8 mouse cellular contexts compared by ENCODE assay signal in the genomic region with DNA sequence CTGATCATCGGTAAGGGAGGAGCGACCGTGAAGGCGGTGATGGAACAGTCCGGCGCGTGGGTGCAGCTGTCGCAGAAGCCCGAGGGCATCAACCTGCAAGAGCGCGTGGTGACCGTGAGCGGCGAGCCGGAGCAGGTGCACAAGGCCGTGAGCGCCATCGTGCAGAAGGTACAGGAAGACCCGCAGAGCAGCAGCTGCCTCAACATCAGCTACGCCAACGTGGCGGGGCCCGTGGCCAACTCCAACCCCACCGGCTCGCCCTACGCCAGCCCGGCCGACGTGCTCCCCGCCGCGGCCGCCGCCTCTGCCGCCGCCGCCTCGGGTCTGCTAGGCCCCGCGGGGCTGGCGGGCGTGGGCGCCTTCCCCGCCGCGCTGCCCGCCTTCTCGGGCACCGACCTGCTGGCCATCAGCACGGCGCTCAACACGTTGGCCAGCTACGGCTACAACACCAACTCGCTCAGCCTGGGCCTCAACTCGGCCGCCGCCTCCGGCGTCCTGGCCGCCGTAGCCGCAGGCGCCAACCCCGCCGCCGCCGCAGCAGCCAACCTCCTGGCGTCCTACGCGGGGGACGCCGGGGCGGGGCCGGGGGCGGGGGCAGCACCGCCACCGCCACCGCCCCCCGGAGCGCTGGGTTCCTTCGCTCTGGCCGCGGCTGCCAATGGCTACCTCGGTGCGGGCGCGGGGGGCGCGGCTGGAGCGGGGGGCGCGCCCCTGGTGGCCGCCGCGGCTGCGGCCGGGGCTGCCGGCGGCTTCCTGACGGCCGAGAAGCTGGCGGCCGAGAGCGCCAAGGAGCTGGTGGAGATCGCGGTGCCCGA. TPM values are rescaled to one million over a fixed set of nuclear protein-coding genes. Genes with fewer than 3 reads are reported as not detected.
A peak's percentile ranks its signal among the peaks of the same experiment; 100 is the strongest.
DNase-seq lines count a peak whose midpoint lies in the region; ATAC-seq and TF ChIP-seq lines count a peak whose summit lies in the region.

No protein-coding gene starts in this region.

- peak; percentile 71 to 82 for DNase-seq in cerebellum, adult 18-20 months
- DNase-seq in forebrain, postnatal 0 days = peak; percentile 66
- DNase-seq in hindbrain, embryonic 11.5 days (ENCODE audit: low spot score) = peak; percentile 72
- peak; percentile 43 to 46 for DNase-seq in layer of hippocampus, postnatal 25 days (ENCODE audit: extremely low spot score in 1 of 2, low spot score in 1 of 2)
- peak; percentile 37 for DNase-seq in lung, postnatal 25 days (ENCODE audit: low spot score)
- DNase-seq in right cerebral cortex, adult 2 months (ENCODE audit: low spot score in 2 of 2) = peak; percentile 62 to 70

- H3K4me2 ChIP-seq in forebrain, postnatal 0 days (ENCODE audit: low read depth) = peak overlapping the region; percentile 56
- peak overlapping the region; percentile 84 for H3K4me2 ChIP-seq in hindbrain, embryonic 11.5 days (replicated peaks; ENCODE audit: low read depth, low read length)

- H3K27ac ChIP-seq in forebrain, postnatal 0 days (ENCODE audit: low read depth, low read length) = 0 out of 2 replicates have a peak overlapping the region, but pooled peaks have one; percentile 15
- H3K27ac ChIP-seq in hindbrain, embryonic 11.5 days (ENCODE audit: low read depth, low read length) = peak overlapping the region; percentile 79

- H3K36me3 ChIP-seq in erythroblast, embryonic 14.5 days (ENCODE audit: control insufficient read depth) = no peaks in the 10 kb centered on the region
- peaks cover 48% of the 10 kb centered on the region for H3K36me3 ChIP-seq in forebrain, postnatal 0 days (ENCODE audit: insufficient read depth)
- H3K36me3 ChIP-seq in hindbrain, embryonic 11.5 days (ENCODE audit: control insufficient read depth, insufficient read depth, low read length) = 0 out of 2 replicates have a peak, but pooled peaks cover under 1% of the 10 kb centered on the region

- ATAC-seq in erythroblast, adult 5-6 weeks (replicated peaks; ENCODE audit: low FRiP score, poor library complexity, severe bottlenecking) = no peak
- peak; percentile 32 for ATAC-seq in forebrain, postnatal 0 days
- ATAC-seq in hindbrain, embryonic 11.5 days (ENCODE audit: low FRiP score) = peak; percentile 50

- H3K9ac ChIP-seq in forebrain, postnatal 0 days = peak overlapping the region; percentile 48
- H3K9ac ChIP-seq in hindbrain, embryonic 11.5 days (ENCODE audit: low read depth, low read length) = peak overlapping the region; percentile 64

- H3K4me3 ChIP-seq in erythroblast, embryonic 14.5 days (replicated peaks) = peak overlapping the region; percentile 42
- H3K4me3 ChIP-seq in forebrain, postnatal 0 days (ENCODE audit: low read depth, low read length) = peak overlapping the region; percentile 28
- peak overlapping the region; percentile 35 for H3K4me3 ChIP-seq in hindbrain, embryonic 11.5 days (ENCODE audit: low read depth, low read length)

- H3K9me3 ChIP-seq in erythroblast, embryonic 14.5 days (ENCODE audit: control insufficient read depth, low read length) = peaks cover 7% of the 10 kb centered on the region; the same call in 1 of the 2 replicates
- no peaks in the 10 kb centered on the region for H3K9me3 ChIP-seq in forebrain, postnatal 0 days (ENCODE audit: low read length)
- no peaks in the 10 kb centered on the region for H3K9me3 ChIP-seq in hindbrain, embryonic 11.5 days (ENCODE audit: control insufficient read depth, low read length)

- 4% methylated on average over 93 of the region's 107 CpGs for WGBS in forebrain, postnatal 0 days
- under 1% methylated on average over 92 of the region's 107 CpGs for WGBS in hindbrain, embryonic 11.5 days

- no peaks in the 10 kb centered on the region; the same call in 1 of the 2 replicates for H3K4me1 ChIP-seq in erythroblast, embryonic 14.5 days (ENCODE audit: control insufficient read depth)
- H3K4me1 ChIP-seq in forebrain, postnatal 0 days (ENCODE audit: insufficient read depth) = peaks cover 8% of the 10 kb centered on the region; the same call in 1 of the 2 replicates
- H3K4me1 ChIP-seq in hindbrain, embryonic 11.5 days (replicated peaks; ENCODE audit: control insufficient read depth, insufficient read depth, low read length) = peaks cover 20% of the 10 kb centered on the region

- H3K27me3 ChIP-seq in erythroblast, embryonic 14.5 days (ENCODE audit: control insufficient read depth) = peaks cover 79% of the 10 kb centered on the region
- no peaks in the 10 kb centered on the region for H3K27me3 ChIP-seq in forebrain, postnatal 0 days (ENCODE audit: insufficient read depth, low read length)
- peaks cover 15% of the 10 kb centered on the region for H3K27me3 ChIP-seq in hindbrain, embryonic 11.5 days (ENCODE audit: control insufficient read depth, insufficient read depth, low read length)

- peak; percentile 14; the same call in 1 of the 2 replicates for TF ChIP-seq CTCF in forebrain, postnatal 0 days (IDR thresholded peaks at IDR 0.05; ENCODE audit: low read depth)

RNA-seq across cellular contexts. Expression of a gene that starts 29.4 kb away (rescaled TPM):
- not detected in 2 replicates for polyA plus RNA-seq in erythroblast, embryonic 14.5 days (2012)
- not detected in 2 replicates for total RNA-seq in erythroblast, adult 5-6 weeks (2015; ENCODE audit: low replicate concordance)
- total RNA-seq in erythroblast, adult 5-6 weeks (2017; ENCODE audit: low replicate concordance) = not detected in 2 replicates
- total RNA-seq in forebrain, postnatal 0 days (2014; rRNA removed) = 1.5 and 2.0 TPM in 2 replicates
- 0.49 and 0.76 TPM in 2 replicates for polyA plus RNA-seq in forebrain, postnatal 0 days (2015; fragmentation: Nextera tagmentation; extraction: Ambion mirVana)
- 0.46 TPM in 1 of 2 replicates, not detected in the other for polyA plus RNA-seq in hindbrain, embryonic 11.5 days (2014; fragmentation: Nextera tagmentation; extraction: Ambion mirVana)
- total RNA-seq in layer of hippocampus, postnatal 25 days (2021) = under 1 TPM; 0.17 to 0.70 TPM

RNA-seq across cellular contexts. Expression of a gene that starts 32.1 kb away (rescaled TPM):
- polyA plus RNA-seq in erythroblast, embryonic 14.5 days (2012) = not detected in 2 replicates
- total RNA-seq in erythroblast, adult 5-6 weeks (2015; ENCODE audit: low replicate concordance) = not detected in 2 replicates
- not detected in 2 replicates for total RNA-seq in erythroblast, adult 5-6 weeks (2017; ENCODE audit: low replicate concordance)
- total RNA-seq in forebrain, postnatal 0 days (2014; rRNA removed) = 15.4 and 19.5 TPM in 2 replicates
- 7.2 and 11.4 TPM in 2 replicates for polyA plus RNA-seq in forebrain, postnatal 0 days (2015; fragmentation: Nextera tagmentation; extraction: Ambion mirVana)
- polyA plus RNA-seq in hindbrain, embryonic 11.5 days (2014; fragmentation: Nextera tagmentation; extraction: Ambion mirVana) = 12.7 and 18.0 TPM in 2 replicates
- 10 to 100 TPM; 69.2 to 93.3 TPM for total RNA-seq in layer of hippocampus, postnatal 25 days (2021)

RNA-seq across cellular contexts. Expression of a gene that starts 33.3 kb away (rescaled TPM):
- polyA plus RNA-seq in erythroblast, embryonic 14.5 days (2012) = 0.02 TPM in 1 of 2 replicates, not detected in the other
- total RNA-seq in erythroblast, adult 5-6 weeks (2015; ENCODE audit: low replicate concordance) = not detected in 2 replicates
- total RNA-seq in erythroblast, adult 5-6 weeks (2017; ENCODE audit: low replicate concordance) = 0.43 TPM in 1 of 2 replicates, not detected in the other
- total RNA-seq in forebrain, postnatal 0 days (2014; rRNA removed) = 12.3 and 13.9 TPM in 2 replicates
- polyA plus RNA-seq in forebrain, postnatal 0 days (2015; fragmentation: Nextera tagmentation; extraction: Ambion mirVana) = 3.8 and 4.3 TPM in 2 replicates
- 4.6 TPM in 2 replicates for polyA plus RNA-seq in hindbrain, embryonic 11.5 days (2014; fragmentation: Nextera tagmentation; extraction: Ambion mirVana)
- total RNA-seq in layer of hippocampus, postnatal 25 days (2021) = 10 to 100 TPM; 44.9 to 48.3 TPM

RNA-seq across cellular contexts. Expression of a gene that starts 46.1 kb away (rescaled TPM):
- 5.0 and 5.5 TPM in 2 replicates for polyA plus RNA-seq in erythroblast, embryonic 14.5 days (2012)
- 5.6 and 7.3 TPM in 2 replicates for total RNA-seq in erythroblast, adult 5-6 weeks (2015; ENCODE audit: low replicate concordance)
- total RNA-seq in erythroblast, adult 5-6 weeks (2017; ENCODE audit: low replicate concordance) = 0.77 and 3.9 TPM in 2 replicates
- total RNA-seq in forebrain, postnatal 0 days (2014; rRNA removed) = 101 and 129 TPM in 2 replicates
- 27.0 and 27.2 TPM in 2 replicates for polyA plus RNA-seq in forebrain, postnatal 0 days (2015; fragmentation: Nextera tagmentation; extraction: Ambion mirVana)
- 25.2 and 26.0 TPM in 2 replicates for polyA plus RNA-seq in hindbrain, embryonic 11.5 days (2014; fragmentation: Nextera tagmentation; extraction: Ambion mirVana)
- total RNA-seq in layer of hippocampus, postnatal 25 days (2021) = 10 to 100 TPM; 51.7 to 53.5 TPM

RNA-seq across cellular contexts. Expression of a gene that starts 47.6 kb away (rescaled TPM):
- 3.1 and 4.5 TPM in 2 replicates for polyA plus RNA-seq in erythroblast, embryonic 14.5 days (2012)
- 5.2 TPM in 1 of 2 replicates, not detected in the other for total RNA-seq in erythroblast, adult 5-6 weeks (2015; ENCODE audit: low replicate concordance)
- 5.8 and 16.9 TPM in 2 replicates for total RNA-seq in erythroblast, adult 5-6 weeks (2017; ENCODE audit: low replicate concordance)
- 12.8 and 17.2 TPM in 2 replicates for total RNA-seq in forebrain, postnatal 0 days (2014; rRNA removed)
- 21.6 and 23.2 TPM in 2 replicates for polyA plus RNA-seq in forebrain, postnatal 0 days (2015; fragmentation: Nextera tagmentation; extraction: Ambion mirVana)
- 22.9 and 27.3 TPM in 2 replicates for polyA plus RNA-seq in hindbrain, embryonic 11.5 days (2014; fragmentation: Nextera tagmentation; extraction: Ambion mirVana)
- total RNA-seq in layer of hippocampus, postnatal 25 days (2021) = 10 to 100 TPM in 1 of 2 experiments, 1 to 10 TPM in 1; 9.5 to 13.5 TPM

Comparison
In these comparisons a context has a peak if more than half of its experiments do, and no peak if none do; other contexts are left out.
1. RNA of a gene that starts 32.1 kb away (total RNA-seq): 69.2 to 93.3 TPM in layer of hippocampus, postnatal 25 days and 15.4 to 19.5 TPM in forebrain, postnatal 0 days; not detected in erythroblast, adult 5-6 weeks; every median in the first group is over 10 times any median in the second.
2. Peak in every context shown above with its lines, with median percentiles within 50 percentile points of each other: H3K4me3 ChIP-seq and DNase-seq.